Mouse (Mus musculus): Measurements from ENCODE around the gene Gm17469.
"Not testable (repeated sequence)": the region's sequence is repeated elsewhere in the genome, so short reads cannot be mapped to it uniquely, and the experiment has no call there.

Gm17469 gene

DNA sequence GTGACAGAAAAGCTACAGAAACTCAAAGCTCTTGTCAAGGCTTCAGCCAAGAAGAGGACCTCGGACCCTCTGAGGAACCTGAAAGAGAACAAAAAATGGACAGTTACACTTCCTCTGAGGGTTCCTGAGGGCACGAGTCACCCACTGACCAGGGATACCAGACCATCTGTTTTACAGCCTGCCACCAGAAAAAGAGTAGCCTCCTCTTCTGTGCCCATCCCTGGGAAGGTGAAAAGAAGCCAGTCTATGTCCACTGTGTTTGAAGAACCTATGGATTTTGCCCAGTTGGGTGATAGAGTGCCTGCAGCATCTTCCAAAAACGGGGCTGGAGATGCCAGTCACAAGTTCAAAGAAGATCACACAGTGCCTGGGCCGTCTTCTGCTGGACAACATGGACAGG is at the start of gene Gm17469:
Gene Gm17469 (plus strand): TSS at position 301 of the 400 bp plus-strand sequence.
- DNase-seq (ENCODE audit: low read depth) = not testable (repeated sequence)

Data from NIH3T3 (cell line).